Mouse (Mus musculus): ENCODE results near the gene Tspan2. TPM values are rescaled to one million over a fixed set of nuclear protein-coding genes. Genes with fewer than 3 reads are reported as not detected.

Tspan2 gene
- polyA plus RNA-seq, 1 experiment from 2014 or later: 5.9 TPM

Other genes starting within 250 kb of the Tspan2 start
- gene Tshb, start 48.2 kb downstream of the Tspan2 start, polyA plus RNA-seq (2016; fragmentation: Nextera tagmentation; extraction: Ambion mirVana): 0.08 TPM in 1 of 2 replicates, not detected in the other
- gene Sycp1, start 201.6 kb downstream of the Tspan2 start, polyA plus RNA-seq (2016; fragmentation: Nextera tagmentation; extraction: Ambion mirVana): not detected in 2 replicates
- not detected in 2 replicates for gene Nr1h5, start 229.6 kb downstream of the Tspan2 start, polyA plus RNA-seq (2016; fragmentation: Nextera tagmentation; extraction: Ambion mirVana)

Measured in limb, embryonic 10.5 days (tissue).